Mouse (Mus musculus) cerebellum, postnatal 4 days (tissue): ENCODE measurements around the gene P4hb.

ENCODE experiments used
- DNase-seq, 2 experiments: peaks; one replicate each; pipeline ENCODE4 v3.0.0; 2022; ENCODE audit warnings: low spot score in 2 of 2, mixed read lengths in 1 of 2

Gene P4hb

GRCm38 (mm10) chr11:120510375-120511030 lies 62.5 kb downstream of the P4hb start:
- no peak for DNase-seq
